Mouse (Mus musculus): ENCODE measurements around the gene Slc5a5. TPM values are rescaled to one million over a fixed set of nuclear protein-coding genes. Genes with fewer than 3 reads are reported as not detected.

Slc5a5 gene
- total RNA-seq, 2 experiments from 2014 or later: 0.14 to 0.17 TPM

DNA sequence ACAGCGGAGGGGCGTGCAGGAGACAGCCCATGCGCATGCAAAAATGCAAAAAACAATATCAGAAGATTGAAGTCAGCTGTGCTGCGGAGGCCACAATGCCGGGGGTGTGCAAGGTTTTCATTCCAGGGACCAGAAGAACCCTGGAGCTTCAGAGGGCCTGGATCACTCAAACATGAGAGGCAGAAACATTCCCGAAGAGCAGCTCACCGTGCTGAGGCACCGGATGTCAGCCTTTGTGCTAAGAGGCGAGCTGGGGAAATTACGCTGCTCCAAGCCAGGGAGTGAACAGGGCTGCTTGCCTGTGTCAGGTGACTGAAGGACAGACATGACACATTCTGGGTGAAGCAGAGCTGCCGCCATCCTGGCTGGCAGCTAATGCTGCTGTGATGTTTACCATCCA, 12.0 kb downstream of the Slc5a5 start:
- DNase-seq (ENCODE audit: low spot score in 2 of 2): no peak

GRCm38 (mm10) chr8:70880126-70880525, 12.4 kb downstream of the Slc5a5 start:
- DNase-seq (ENCODE audit: low spot score in 2 of 2): no peak

DNA sequence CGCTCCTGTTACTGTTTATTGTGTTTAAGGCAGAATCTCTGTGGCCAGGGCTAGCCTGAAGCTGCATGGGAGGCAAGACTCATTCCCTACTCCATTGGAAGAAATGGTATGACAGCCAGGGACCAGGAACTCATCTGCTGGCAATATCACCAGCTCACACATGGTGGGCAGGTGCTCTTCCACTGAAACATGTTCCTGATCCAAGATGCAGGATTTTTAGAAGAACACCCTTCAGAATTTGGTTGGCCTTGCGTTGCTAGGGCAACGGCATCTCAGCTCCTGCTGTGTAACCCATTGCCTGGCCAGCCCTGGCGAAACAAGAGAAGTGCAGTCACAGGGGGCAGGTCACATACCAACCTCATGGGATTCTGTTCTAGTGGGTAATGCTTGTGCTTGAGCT, 13.1 kb downstream of the Slc5a5 start:
- DNase-seq (ENCODE audit: low spot score in 2 of 2): no peak

DNA sequence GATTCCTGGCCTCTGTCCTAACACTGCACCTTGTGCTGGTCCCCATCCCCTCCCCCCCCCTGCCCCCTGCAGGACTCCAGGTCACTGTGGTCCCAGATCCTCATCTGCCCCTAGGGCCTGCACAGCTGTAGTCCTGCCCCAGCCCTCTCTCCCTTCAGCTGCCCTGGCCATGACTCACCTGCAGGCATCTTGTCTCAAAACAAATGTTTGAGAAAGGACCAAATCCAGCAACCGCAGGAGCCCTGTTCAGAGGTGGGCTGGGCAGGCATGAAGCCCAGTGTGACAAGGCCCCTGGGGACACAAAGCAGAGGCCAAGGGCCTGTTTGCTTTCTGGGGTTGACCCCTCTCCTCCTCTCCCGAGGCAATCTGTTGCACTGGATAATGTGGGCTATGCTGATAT, 14.4 kb downstream of the Slc5a5 start:
- no peak for DNase-seq (ENCODE audit: low spot score in 2 of 2)

- DNase-seq (ENCODE audit: low spot score in 2 of 2): no peak
Measured at GRCm38 (mm10) chr8:70876382-70876781, 16.2 kb downstream of the Slc5a5 start.

- no peak for DNase-seq (ENCODE audit: low spot score in 2 of 2)
Measured at GRCm38 (mm10) chr8:70874441-70874840, 18.1 kb downstream of the Slc5a5 start.

DNA sequence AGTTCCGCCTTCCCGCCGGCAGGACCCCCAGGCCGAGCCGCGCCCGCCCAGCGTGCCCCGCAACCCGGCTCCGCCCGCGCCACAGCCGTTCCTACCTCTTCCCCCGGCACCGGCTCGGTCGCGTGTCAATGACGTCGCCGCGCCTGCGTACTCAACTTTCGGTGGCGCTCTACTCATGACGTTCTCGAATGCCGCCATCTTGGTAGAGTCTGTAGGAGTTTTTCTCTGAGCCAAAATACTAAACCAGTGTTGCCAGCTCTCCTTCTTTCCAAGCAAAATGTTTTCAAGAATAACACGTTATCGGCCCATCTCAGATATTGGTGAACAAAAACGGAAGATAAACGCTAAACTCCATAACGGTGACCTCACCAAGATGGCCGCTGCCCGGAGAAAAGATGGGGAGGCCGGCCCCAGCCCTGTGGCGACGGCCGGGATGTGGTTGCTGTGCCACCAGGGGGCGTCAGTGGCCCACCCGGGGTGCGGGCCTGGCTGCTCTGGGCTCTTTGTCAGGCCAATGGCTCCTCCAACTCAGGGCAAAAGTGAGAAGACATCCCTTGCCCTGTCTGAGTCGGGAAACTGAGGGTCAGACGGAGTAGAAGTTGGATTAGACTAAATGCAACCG, 19.1 kb downstream of the Slc5a5 start, which contains the start of gene Ccdc124:
TSS of gene Ccdc124 (minus strand) at position 572 of the 622 bp plus-strand sequence.
- DNase-seq (ENCODE audit: low spot score in 2 of 2): peak; percentile 92 to 97

DNA sequence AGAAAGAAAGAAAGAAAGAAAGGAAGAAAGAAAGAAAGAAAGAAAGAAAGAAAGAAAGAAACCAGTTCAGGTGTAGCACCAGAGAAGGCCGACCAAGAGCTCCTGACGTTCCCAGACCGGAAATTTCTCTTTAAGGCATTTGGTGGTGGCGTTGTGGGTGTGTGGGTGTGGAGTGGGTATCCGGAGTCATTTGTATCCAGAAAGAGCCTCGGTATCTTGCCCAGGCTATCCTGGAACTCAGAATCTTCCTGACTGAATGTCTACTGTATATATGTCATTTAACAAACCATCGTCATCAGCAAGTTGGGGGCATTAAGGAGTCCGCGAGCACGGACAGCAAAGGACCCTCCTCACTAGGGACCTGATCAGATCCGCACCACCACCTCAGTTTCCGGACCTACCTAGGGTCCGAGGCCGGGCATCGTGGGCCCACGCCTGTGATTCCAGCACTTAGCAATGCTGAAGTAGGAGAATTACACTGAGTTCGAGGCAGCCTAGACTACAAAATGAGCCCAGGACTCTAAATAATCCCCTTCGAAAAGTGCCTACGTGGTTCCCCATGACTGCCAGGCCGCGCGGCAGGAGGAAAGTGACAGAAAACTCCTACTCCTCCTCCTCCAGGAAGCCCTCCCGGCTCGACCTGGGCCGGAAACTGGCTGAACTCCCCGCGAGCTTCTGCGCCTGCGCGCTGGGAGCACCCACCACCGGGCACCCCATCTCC, 19.8 kb downstream of the Slc5a5 start:
- no peak for DNase-seq (ENCODE audit: low spot score in 2 of 2)

GRCm38 (mm10) chr8:70871195-70871807, 21.3 kb downstream of the Slc5a5 start:
- no peak for DNase-seq (ENCODE audit: low spot score in 2 of 2)

DNA sequence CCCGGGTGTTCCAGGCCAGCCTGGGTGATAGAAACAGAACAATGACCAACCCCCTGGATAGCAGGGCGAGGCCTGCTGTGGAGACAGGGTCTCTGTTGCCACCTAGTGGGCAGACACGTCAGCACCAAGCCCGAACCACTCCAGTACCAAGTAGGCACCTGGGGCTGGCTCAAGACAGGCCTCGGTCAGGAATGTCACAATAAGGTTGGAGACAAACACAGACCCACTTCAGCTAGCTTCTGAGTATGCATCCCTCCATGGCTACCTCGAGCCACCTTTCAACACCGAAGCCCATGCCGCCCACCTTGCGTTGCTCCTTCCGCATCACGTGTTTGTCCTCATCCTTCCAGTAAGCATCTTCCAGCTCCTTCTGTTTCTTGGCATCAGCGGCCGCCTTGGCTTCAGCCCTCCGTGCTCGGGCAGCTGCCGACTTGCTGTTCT, 22.9 kb downstream of the Slc5a5 start:
- DNase-seq (ENCODE audit: low spot score in 2 of 2): peak in 1 of 2 experiments; percentile 54

DNA sequence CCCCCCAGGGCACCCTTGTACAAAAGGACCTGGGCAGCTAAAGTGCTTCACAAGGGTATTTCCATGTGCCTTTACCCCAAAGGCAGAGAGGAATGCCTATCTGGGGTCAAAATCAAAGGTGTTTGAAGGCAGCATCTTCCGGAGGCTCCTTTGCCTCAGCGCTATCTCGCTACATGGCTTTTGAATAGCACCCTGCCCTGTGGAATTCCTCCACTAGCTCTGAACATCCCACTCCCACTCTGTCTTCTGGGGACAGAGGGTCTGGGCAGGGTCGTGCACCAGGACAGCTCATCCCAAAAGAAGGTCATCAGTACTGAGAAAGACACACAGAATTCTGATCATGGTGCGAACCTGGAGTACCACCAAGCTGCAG, 23.4 kb downstream of the Slc5a5 start:
- DNase-seq (ENCODE audit: low spot score in 2 of 2): no peak

- no peak for DNase-seq (ENCODE audit: low spot score in 2 of 2)
Measured at GRCm38 (mm10) chr8:70868559-70869198, 23.9 kb downstream of the Slc5a5 start.

DNA sequence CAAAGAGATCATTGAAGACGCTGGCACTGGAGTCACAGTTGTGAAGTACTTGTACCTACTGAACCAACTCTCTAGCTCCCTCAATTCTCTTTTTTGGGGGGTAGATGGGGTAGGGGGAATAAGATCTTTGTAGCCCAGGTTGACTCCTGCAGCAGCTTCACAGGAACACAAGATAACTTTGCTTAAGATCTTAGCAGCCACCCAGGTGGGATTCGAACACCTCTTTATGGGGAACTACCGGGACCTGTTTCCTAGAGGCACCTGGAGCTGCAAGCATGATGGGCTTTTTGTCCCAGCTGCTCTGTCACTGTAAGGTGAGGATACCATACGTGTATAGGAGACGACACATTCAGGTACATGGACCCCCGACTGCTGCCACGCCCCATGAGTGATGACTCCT, 26.0 kb downstream of the Slc5a5 start:
- no peak for DNase-seq (ENCODE audit: low spot score in 2 of 2)

GRCm38 (mm10) chr8:70866001-70866520, 26.5 kb downstream of the Slc5a5 start:
- DNase-seq (ENCODE audit: low spot score in 2 of 2): no peak

DNA sequence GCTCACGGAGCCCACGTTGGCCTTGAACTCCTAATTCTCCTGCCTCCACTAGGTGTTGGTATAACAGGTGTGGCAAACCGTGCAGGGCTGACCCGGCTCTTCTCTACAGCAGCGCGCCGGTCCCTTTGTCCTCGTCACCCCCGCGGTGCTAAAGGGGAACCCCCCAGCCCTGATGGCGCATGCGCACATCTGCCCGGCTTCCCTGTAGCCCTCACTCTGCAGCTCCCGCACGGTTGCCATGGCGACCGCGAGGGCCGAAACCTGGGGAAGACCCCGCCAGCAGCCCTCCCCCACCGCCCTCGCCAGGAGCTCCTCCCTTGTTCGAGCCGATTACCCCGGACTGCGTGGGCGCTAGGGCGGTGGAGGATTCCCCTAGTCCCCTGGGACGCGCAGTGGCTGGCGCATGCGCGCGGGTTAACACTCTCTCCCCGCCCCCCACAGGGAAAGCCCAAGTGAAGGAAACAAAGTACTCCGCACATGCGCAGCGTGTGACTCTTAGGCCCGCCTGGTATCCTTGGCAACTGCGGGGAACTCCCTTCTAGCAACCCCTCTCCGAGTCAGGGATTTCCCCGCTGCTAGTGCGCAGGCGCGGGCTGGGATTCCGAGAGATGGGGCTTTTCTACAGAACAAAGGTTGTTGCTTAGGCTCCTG, 27.1 kb downstream of the Slc5a5 start:
- DNase-seq (ENCODE audit: low spot score in 2 of 2): peak; percentile 92 to 98

DNA sequence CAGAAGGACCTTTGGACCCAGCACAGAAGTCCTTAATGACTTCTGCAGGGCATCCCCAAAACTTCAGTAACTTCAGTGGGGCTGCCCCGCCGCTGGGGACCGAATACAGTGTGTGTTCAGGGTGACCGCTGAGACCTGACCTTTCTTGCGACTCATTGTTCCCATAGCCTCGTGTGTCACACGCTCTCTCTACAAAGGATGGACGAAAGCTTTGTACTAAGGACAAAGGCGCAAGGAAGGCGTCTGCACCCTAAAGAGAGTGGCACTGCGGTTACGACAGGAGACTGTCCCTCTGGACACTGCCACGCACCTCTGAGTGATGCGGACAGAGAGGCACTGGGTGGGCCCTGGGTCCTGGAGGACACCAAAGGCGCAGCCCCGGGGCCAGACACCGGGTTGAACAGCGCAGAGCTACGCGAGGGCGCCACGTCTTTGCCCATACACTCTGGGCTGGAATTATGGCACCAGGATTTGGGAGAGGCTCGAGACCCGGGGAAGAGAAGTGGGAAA, 27.8 kb downstream of the Slc5a5 start:
- no peak for DNase-seq (ENCODE audit: low spot score in 2 of 2)

DNA sequence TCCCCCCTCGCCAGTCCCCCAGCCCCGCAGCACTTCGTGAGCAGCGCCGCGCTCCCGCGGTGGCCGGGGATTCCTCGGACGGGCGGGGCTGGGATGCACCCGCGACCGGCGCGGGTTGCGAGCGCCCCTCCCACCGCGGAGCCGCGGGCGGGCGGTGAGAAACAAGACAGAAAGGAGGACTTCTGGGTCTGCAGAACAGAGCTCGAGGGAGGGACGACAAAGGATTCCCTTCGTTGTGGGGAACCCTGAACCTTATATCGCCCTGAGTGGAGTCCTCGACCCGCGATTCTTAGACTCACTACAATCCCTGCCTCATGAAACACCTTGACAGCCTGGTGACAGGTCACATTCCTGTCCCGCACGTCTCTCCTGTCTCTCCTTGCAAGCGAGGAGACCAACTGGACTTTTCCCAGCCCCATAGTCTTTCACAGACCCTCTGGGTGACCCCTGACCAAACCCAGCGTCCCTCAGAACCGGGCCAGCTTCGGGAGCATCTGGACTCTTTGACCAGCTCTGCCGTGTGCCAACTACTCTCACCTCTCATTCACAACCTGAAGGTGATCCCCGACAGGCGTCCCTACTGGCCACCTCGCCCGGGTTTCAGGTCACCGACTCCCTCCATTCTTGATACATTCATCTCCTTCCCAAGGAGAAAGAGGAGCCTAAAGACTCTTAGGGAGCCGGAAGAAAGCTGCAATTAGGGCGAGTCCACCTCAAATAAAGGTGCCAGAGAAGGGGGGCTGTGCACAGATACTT, 28.4 kb downstream of the Slc5a5 start:
- DNase-seq (ENCODE audit: low spot score in 2 of 2): no peak

- no peak for DNase-seq (ENCODE audit: low spot score in 2 of 2)
Measured at GRCm38 (mm10) chr8:70862824-70863641, 29.5 kb downstream of the Slc5a5 start, which contains the start of gene Kcnn1. TSS of gene Kcnn1 (minus strand) at chr8:70863258.

- no peak for DNase-seq (ENCODE audit: low spot score in 2 of 2)
Measured at GRCm38 (mm10) chr8:70857516-70857915, 35.0 kb downstream of the Slc5a5 start.
